Comparison of ENCODE assay signal across 9 mouse cellular contexts in the genomic region with DNA sequence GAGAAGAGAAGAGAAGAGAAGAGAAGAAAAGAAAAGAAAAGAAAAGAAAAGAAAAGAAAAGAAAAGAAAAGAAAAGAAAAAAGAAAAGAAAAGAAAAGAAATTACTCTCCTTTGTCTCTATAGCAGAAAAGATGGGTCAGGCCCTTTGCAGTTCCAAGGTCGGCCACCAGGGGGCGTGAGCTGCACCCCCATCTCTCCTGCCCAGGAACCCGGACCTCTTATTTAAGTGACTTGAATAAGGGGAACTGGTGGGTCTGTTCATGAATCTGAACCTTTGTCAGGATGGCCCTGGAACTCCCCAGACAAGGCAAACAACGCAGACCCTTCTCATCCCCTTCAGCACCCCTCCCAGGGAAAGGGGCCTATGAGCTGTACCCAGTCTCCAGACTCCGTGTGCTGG. TPM values are rescaled to one million over a fixed set of nuclear protein-coding genes. Genes with fewer than 3 reads are reported as not detected.
DNase-seq lines count a peak whose midpoint lies in the region; ATAC-seq and TF ChIP-seq lines count a peak whose summit lies in the region.
"Had no signal": no experiment of that assay in that cellular context is flagged by ENCODE, and none has a peak within 500 bp of the region (broad histone marks: within the 10 kb centered on the region; RNA-seq: fewer than 3 reads in every experiment).

No protein-coding gene starts in this region.

- H3K9ac ChIP-seq in hindbrain, postnatal 0 days (replicated peaks; ENCODE audit: low read length), result no peak overlapping the region
- H3K9ac ChIP-seq in hindbrain, embryonic 14.5 days, result no peak overlapping the region
- H3K9ac ChIP-seq in hindbrain, embryonic 13.5 days, result no peak overlapping the region

- H3K4me1 ChIP-seq in hindbrain, postnatal 0 days (ENCODE audit: insufficient read depth, low read length), result no peaks in the 10 kb centered on the region
- no peaks in the 10 kb centered on the region for H3K4me1 ChIP-seq in hindbrain, embryonic 14.5 days (replicated peaks; ENCODE audit: control insufficient read depth, insufficient read depth, low read length)
- H3K4me1 ChIP-seq in hindbrain, embryonic 13.5 days (replicated peaks), result peaks cover 6% of the 10 kb centered on the region; the same call in 1 of the 2 replicates

- no peak overlapping the region for H3K27ac ChIP-seq in hindbrain, postnatal 0 days
- H3K27ac ChIP-seq in hindbrain, embryonic 14.5 days, result no peak overlapping the region
- H3K27ac ChIP-seq in hindbrain, embryonic 13.5 days, result no peak overlapping the region

- TF ChIP-seq CTCF in hindbrain, postnatal 0 days (IDR thresholded peaks at IDR 0.05; ENCODE audit: low read depth), result peak; percentile 59

- no peak overlapping the region for H3K4me3 ChIP-seq in hindbrain, postnatal 0 days (ENCODE audit: low read length)
- H3K4me3 ChIP-seq in hindbrain, embryonic 14.5 days (replicated peaks; ENCODE audit: low read length), result no peak overlapping the region
- H3K4me3 ChIP-seq in hindbrain, embryonic 13.5 days, result no peak overlapping the region

- no peaks in the 10 kb centered on the region for H3K36me3 ChIP-seq in hindbrain, postnatal 0 days (ENCODE audit: insufficient read depth, low read length)
- no peaks in the 10 kb centered on the region for H3K36me3 ChIP-seq in hindbrain, embryonic 14.5 days (replicated peaks; ENCODE audit: control insufficient read depth, insufficient read depth)
- H3K36me3 ChIP-seq in hindbrain, embryonic 13.5 days, result no peaks in the 10 kb centered on the region

- WGBS in hindbrain, postnatal 0 days, result 38% methylated on average over 5 of the region's 5 CpGs
- 44% methylated on average over 5 of the region's 5 CpGs for WGBS in hindbrain, embryonic 14.5 days
- 40% methylated on average over 5 of the region's 5 CpGs for WGBS in hindbrain, embryonic 13.5 days

- DNase-seq in hindbrain, postnatal 0 days (ENCODE audit: low spot score), result no peak
- no peak for DNase-seq in hindbrain, embryonic 14.5 days (ENCODE audit: low spot score)
- peak; percentile 42 for DNase-seq in CD4-positive helper T cell, adult 2 months (ENCODE audit: low read depth, low spot score)
- peak; percentile 61 for DNase-seq in ZHBTc4 (ENCODE audit: low read depth, low spot score)
- peak; percentile 38 to 66 for DNase-seq in natural killer cell, adult 2 months (ENCODE audit: low spot score in 2 of 2)
- no peak for DNase-seq in frontal cortex, postnatal 10 days (ENCODE audit: low spot score in 2 of 2)
- DNase-seq in right cerebral cortex, postnatal 10 days (ENCODE audit: low spot score in 2 of 2), result no peak

- no peak for ATAC-seq in hindbrain, postnatal 0 days
- no peak for ATAC-seq in hindbrain, embryonic 14.5 days (ENCODE audit: low FRiP score)
- no peak for ATAC-seq in hindbrain, embryonic 13.5 days (ENCODE audit: low FRiP score)

- H3K9me3 ChIP-seq in hindbrain, postnatal 0 days (ENCODE audit: low read length), result no peaks in the 10 kb centered on the region
- no peaks in the 10 kb centered on the region for H3K9me3 ChIP-seq in hindbrain, embryonic 14.5 days (ENCODE audit: control insufficient read depth, low read length)
- no peaks in the 10 kb centered on the region for H3K9me3 ChIP-seq in hindbrain, embryonic 13.5 days

- no peak overlapping the region for H3K4me2 ChIP-seq in hindbrain, postnatal 0 days (ENCODE audit: low read depth, low read length)
- H3K4me2 ChIP-seq in hindbrain, embryonic 14.5 days (replicated peaks), result no peak overlapping the region
- H3K4me2 ChIP-seq in hindbrain, embryonic 13.5 days, result no peak overlapping the region

- no peaks in the 10 kb centered on the region for H3K27me3 ChIP-seq in hindbrain, postnatal 0 days (ENCODE audit: insufficient read depth, low read length)
- no peaks in the 10 kb centered on the region for H3K27me3 ChIP-seq in hindbrain, embryonic 14.5 days (ENCODE audit: control insufficient read depth, insufficient read depth, low read length)
- H3K27me3 ChIP-seq in hindbrain, embryonic 13.5 days, result peaks cover 18% of the 10 kb centered on the region

RNA-seq across cellular contexts. Expression of a gene that starts 7.5 kb away (rescaled TPM):
- total RNA-seq in hindbrain, postnatal 0 days (2014; rRNA removed), result 4.6 and 6.0 TPM in 2 replicates
- polyA plus RNA-seq in hindbrain, postnatal 0 days (2015; fragmentation: Nextera tagmentation; extraction: Ambion mirVana), result 7.8 and 8.1 TPM in 2 replicates
- 6.1 and 7.7 TPM in 2 replicates for polyA plus RNA-seq in hindbrain, embryonic 14.5 days (2014; fragmentation: Nextera tagmentation; extraction: Ambion mirVana)
- 6.4 and 6.7 TPM in 2 replicates for polyA plus RNA-seq in hindbrain, embryonic 13.5 days (2015; fragmentation: Nextera tagmentation; extraction: Ambion mirVana)

RNA-seq across cellular contexts. Expression of a gene that starts 11.3 kb away (rescaled TPM):
- 0.50 TPM in 1 of 2 replicates, not detected in the other for total RNA-seq in hindbrain, postnatal 0 days (2014; rRNA removed)
- polyA plus RNA-seq in hindbrain, postnatal 0 days (2015; fragmentation: Nextera tagmentation; extraction: Ambion mirVana), result 0.20 and 0.59 TPM in 2 replicates
- not detected in 2 replicates for polyA plus RNA-seq in hindbrain, embryonic 14.5 days (2014; fragmentation: Nextera tagmentation; extraction: Ambion mirVana)
- polyA plus RNA-seq in hindbrain, embryonic 13.5 days (2015; fragmentation: Nextera tagmentation; extraction: Ambion mirVana), result not detected in 2 replicates
- polyA plus RNA-seq: large intestine, adult 2 months had no signal

RNA-seq across cellular contexts. Expression of a gene that starts 33.6 kb away (rescaled TPM):
- total RNA-seq in hindbrain, postnatal 0 days (2014; rRNA removed), result 26.2 and 31.0 TPM in 2 replicates
- polyA plus RNA-seq in hindbrain, postnatal 0 days (2015; fragmentation: Nextera tagmentation; extraction: Ambion mirVana), result 14.0 and 15.2 TPM in 2 replicates
- polyA plus RNA-seq in hindbrain, embryonic 14.5 days (2014; fragmentation: Nextera tagmentation; extraction: Ambion mirVana), result 20.4 and 23.1 TPM in 2 replicates
- 48.9 and 50.7 TPM in 2 replicates for polyA plus RNA-seq in hindbrain, embryonic 13.5 days (2015; fragmentation: Nextera tagmentation; extraction: Ambion mirVana)

RNA-seq across cellular contexts. Expression of a gene that starts 38.4 kb away (rescaled TPM):
- total RNA-seq in hindbrain, postnatal 0 days (2014; rRNA removed), result 32.0 and 35.2 TPM in 2 replicates
- polyA plus RNA-seq in hindbrain, postnatal 0 days (2015; fragmentation: Nextera tagmentation; extraction: Ambion mirVana), result 49.9 and 53.9 TPM in 2 replicates
- 26.8 and 28.8 TPM in 2 replicates for polyA plus RNA-seq in hindbrain, embryonic 14.5 days (2014; fragmentation: Nextera tagmentation; extraction: Ambion mirVana)
- 31.8 and 32.3 TPM in 2 replicates for polyA plus RNA-seq in hindbrain, embryonic 13.5 days (2015; fragmentation: Nextera tagmentation; extraction: Ambion mirVana)

RNA-seq across cellular contexts. Expression of a gene that starts 45.9 kb away (rescaled TPM):
- 3.7 and 4.0 TPM in 2 replicates for total RNA-seq in hindbrain, postnatal 0 days (2014; rRNA removed)
- 2.5 and 2.7 TPM in 2 replicates for polyA plus RNA-seq in hindbrain, postnatal 0 days (2015; fragmentation: Nextera tagmentation; extraction: Ambion mirVana)
- polyA plus RNA-seq in hindbrain, embryonic 14.5 days (2014; fragmentation: Nextera tagmentation; extraction: Ambion mirVana), result 1.3 and 1.4 TPM in 2 replicates
- 2.5 and 4.1 TPM in 2 replicates for polyA plus RNA-seq in hindbrain, embryonic 13.5 days (2015; fragmentation: Nextera tagmentation; extraction: Ambion mirVana)

Comparison
In these comparisons a context has a peak if more than half of its experiments do, and no peak if none do; other contexts are left out.
1. DNase-seq: peak in CD4-positive helper T cell, adult 2 months (single experiment), ZHBTc4 (single experiment) and natural killer cell, adult 2 months (2 of 2); none in hindbrain, postnatal 0 days (single experiment), hindbrain, embryonic 14.5 days (single experiment), frontal cortex, postnatal 10 days (0 of 2) and right cerebral cortex, postnatal 10 days (0 of 2).